Mouse (Mus musculus): Measurements from ENCODE around the gene Epc2.

- TF ChIP-seq POLR2A (IDR thresholded peaks at IDR 0.05; ENCODE audit: insufficient read depth, low read depth, low read length) (no peak), CTCF (IDR thresholded peaks at IDR 0.05; ENCODE audit: insufficient read depth, low read depth, low read length) (no peak)
Observed at GRCm38 (mm10) chr2:49590450-49590849, 139.2 kb downstream of the Epc2 start.
